Mouse (Mus musculus): ENCODE results near the gene Dhcr24.

DNA sequence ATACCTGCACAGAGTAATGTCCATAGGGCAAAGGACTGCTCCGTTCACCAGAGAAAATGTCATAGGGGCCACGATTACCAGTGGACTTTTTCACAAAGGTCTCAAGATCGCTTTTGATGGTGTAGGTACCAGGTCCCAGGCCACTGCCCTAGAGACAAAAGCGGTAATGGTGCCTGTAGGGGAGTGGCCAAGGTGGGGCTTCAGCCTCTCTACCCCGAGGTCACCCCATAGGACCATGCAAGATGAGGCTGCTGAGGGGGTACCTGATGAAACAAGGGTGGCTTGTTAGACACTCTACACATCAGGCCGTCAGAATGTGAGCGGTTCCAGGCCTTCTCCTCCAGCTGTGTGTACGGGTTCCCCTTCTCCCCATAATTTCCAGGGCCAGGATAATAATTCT is 52.3 kb downstream of the Dhcr24 start:
- TF ChIP-seq CTCF (IDR thresholded peaks at IDR 0.05; ENCODE audit: low read depth) (no peak), EP300 (IDR thresholded peaks at IDR 0.05; ENCODE audit: low read depth) (no peak)

All from liver, embryonic 14.5 days (tissue).